Mouse (Mus musculus): ENCODE measurements around the gene Mthfd1l. TPM values are rescaled to one million over a fixed set of nuclear protein-coding genes. Genes with fewer than 3 reads are reported as not detected.

The Mthfd1l gene
- total and polyA plus RNA-seq, 3 experiments: 53.4 to 237 (median 89.6) TPM

DNA sequence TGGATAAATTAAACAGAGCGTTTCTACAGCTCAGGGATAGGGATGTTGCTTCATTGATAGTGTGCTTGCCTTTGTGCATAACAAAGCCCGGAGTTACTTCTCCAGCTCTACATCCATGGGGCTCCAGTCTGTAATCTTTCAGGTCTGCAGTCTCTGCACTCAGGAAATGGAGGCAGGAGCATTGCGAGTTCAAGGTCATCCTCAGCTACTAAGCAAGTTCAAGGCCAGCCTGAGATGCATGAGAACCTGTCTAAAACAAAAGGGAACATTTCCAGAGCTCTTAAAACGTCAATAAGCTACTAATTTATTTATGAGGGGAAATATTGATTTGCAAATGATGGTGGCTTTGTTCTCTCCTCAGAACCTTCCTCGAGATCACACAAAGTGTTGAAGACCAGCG is 23.6 kb upstream of the Mthfd1l start:
- no peaks in the 10 kb centered on the region for H3K9me3 ChIP-seq (replicated peaks)
- H3K36me3 ChIP-seq (replicated peaks): no peaks in the 10 kb centered on the region
- ATAC-seq (ENCODE audit: extremely low read depth, insufficient number of reproducible peaks, low FRiP score, poor library complexity, severe bottlenecking): no peak
- no peak for DNase-seq (ENCODE audit: low spot score)
- no peak for TF ChIP-seq CTCF (IDR thresholded peaks at IDR 0.05; ENCODE audit: low read depth, low read length)
- no peak for TF ChIP-seq POLR2AphosphoS5 (IDR thresholded peaks at IDR 0.05; ENCODE audit: insufficient replicate concordance, low read depth, low read length)
- TF ChIP-seq TAL1 (conservative IDR thresholded peaks at IDR 0.05; ENCODE audit: low read depth, low read length): no peak
- TF ChIP-seq GATA2 (IDR thresholded peaks at IDR 0.05; ENCODE audit: borderline replicate concordance, low read depth, low read length): no peak
- no peak for TF ChIP-seq GATA1 (IDR thresholded peaks at IDR 0.05; ENCODE audit: borderline replicate concordance, low read length)
- H3K4me3 ChIP-seq (ENCODE audit: low read depth, low read length): no peak overlapping the region
- peaks cover 12% of the 10 kb centered on the region for H3K27me3 ChIP-seq (ENCODE audit: insufficient read depth, low read length)
- no peaks in the 10 kb centered on the region for H3K4me1 ChIP-seq (ENCODE audit: insufficient read depth, low read depth, low read length)

DNA sequence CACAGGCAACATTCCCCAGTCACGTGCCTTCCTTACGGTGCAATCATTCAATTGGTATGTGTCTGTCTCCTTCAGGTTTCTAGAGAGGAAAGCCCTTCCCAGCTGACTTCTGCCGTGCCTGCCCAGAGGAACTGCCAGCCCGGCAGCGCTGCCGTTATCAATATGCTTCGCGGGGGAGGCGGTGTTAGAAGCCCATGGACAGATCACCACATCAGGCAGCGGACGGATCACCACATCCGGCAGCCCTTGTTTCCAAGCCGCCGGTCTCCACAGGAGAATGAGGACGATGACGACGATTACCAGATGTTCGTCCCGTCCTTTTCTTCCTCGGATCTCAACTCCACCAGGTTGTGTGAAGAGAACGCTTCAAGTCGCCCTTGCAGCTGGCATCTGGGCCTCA is 16.4 kb upstream of the Mthfd1l start:
- no peak overlapping the region for H3K4me3 ChIP-seq (ENCODE audit: low read depth, low read length)
- TF ChIP-seq GATA1 (IDR thresholded peaks at IDR 0.05; ENCODE audit: borderline replicate concordance, low read length): no peak
- TF ChIP-seq TAL1 (conservative IDR thresholded peaks at IDR 0.05; ENCODE audit: low read depth, low read length): no peak
- no peak for TF ChIP-seq CTCF (IDR thresholded peaks at IDR 0.05; ENCODE audit: low read depth, low read length)
- TF ChIP-seq GATA2 (IDR thresholded peaks at IDR 0.05; ENCODE audit: borderline replicate concordance, low read depth, low read length): no peak
- no peak for TF ChIP-seq POLR2AphosphoS5 (IDR thresholded peaks at IDR 0.05; ENCODE audit: insufficient replicate concordance, low read depth, low read length)
- no peaks in the 10 kb centered on the region for H3K9me3 ChIP-seq (replicated peaks)
- no peaks in the 10 kb centered on the region for H3K4me1 ChIP-seq (ENCODE audit: insufficient read depth, low read depth, low read length)
- no peak for DNase-seq (ENCODE audit: low spot score)
- H3K36me3 ChIP-seq (replicated peaks): no peaks in the 10 kb centered on the region
- peaks cover 21% of the 10 kb centered on the region for H3K27me3 ChIP-seq (ENCODE audit: insufficient read depth, low read length)
- ATAC-seq (ENCODE audit: extremely low read depth, insufficient number of reproducible peaks, low FRiP score, poor library complexity, severe bottlenecking): no peak

DNA sequence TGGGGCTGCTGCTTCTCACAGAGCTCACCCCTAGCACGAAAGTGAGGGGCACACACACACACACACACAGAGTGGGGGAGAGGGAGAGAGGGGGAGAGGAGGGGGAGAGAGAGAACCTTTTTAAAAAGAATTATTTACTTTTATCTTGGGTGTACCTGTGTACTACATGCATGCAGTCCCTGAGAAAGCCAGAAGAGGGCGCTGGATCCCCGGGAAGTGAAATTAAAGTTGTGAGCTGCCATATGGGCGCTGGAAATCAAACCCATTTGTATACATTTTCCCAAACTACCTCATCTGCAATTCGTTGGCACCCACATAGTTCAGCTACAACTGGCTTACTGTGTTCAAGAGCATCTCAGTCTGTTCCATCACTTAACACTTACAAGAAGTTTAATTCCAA is 14.3 kb upstream of the Mthfd1l start:
- Histone ChIP-seq H3K4me1 (ENCODE audit: insufficient read depth, low read depth, low read length) (no peaks in the 10 kb centered on the region), H3K4me3 (ENCODE audit: low read depth, low read length) (no peak overlapping the region), H3K27me3 (ENCODE audit: insufficient read depth, low read length) (peaks cover 23% of the 10 kb centered on the region), H3K9me3 (replicated peaks) (no peaks in the 10 kb centered on the region), H3K36me3 (replicated peaks) (no peaks in the 10 kb centered on the region)
- ATAC-seq (ENCODE audit: extremely low read depth, insufficient number of reproducible peaks, low FRiP score, poor library complexity, severe bottlenecking): no peak
- no peak for TF ChIP-seq TAL1 (conservative IDR thresholded peaks at IDR 0.05; ENCODE audit: low read depth, low read length)
- TF ChIP-seq CTCF (IDR thresholded peaks at IDR 0.05; ENCODE audit: low read depth, low read length): no peak
- TF ChIP-seq POLR2AphosphoS5 (IDR thresholded peaks at IDR 0.05; ENCODE audit: insufficient replicate concordance, low read depth, low read length): no peak
- TF ChIP-seq GATA2 (IDR thresholded peaks at IDR 0.05; ENCODE audit: borderline replicate concordance, low read depth, low read length): no peak
- TF ChIP-seq GATA1 (IDR thresholded peaks at IDR 0.05; ENCODE audit: borderline replicate concordance, low read length): no peak
- no peak for DNase-seq (ENCODE audit: low spot score)

DNA sequence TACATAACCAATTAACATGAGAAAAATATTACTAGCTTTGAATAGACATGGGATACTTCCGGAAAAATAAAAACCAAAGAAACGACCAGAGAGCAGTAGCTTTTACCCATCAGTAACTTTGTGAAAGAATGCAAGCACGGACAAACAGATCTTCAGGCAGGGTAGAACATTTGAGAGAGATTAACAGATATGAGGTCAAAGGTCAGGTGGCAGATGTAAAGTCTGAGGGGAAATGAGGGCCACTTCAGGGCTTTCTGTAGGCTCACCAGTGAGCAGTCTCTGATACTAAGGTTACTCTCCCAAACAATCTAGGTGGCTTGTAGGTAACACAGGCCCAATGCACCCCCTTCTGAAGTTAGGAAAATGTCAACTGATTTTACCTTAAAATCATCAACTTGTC is 3.9 kb upstream of the Mthfd1l start:
- H3K4me1 ChIP-seq (ENCODE audit: insufficient read depth, low read depth, low read length): peaks cover 21% of the 10 kb centered on the region
- H3K4me3 ChIP-seq (ENCODE audit: low read depth, low read length): no peak overlapping the region
- H3K36me3 ChIP-seq (replicated peaks): peaks cover 15% of the 10 kb centered on the region
- DNase-seq (ENCODE audit: low spot score) (no peak), ATAC-seq (ENCODE audit: extremely low read depth, insufficient number of reproducible peaks, low FRiP score, poor library complexity, severe bottlenecking) (no peak)
- no peaks in the 10 kb centered on the region for H3K9me3 ChIP-seq (replicated peaks)
- TF ChIP-seq POLR2AphosphoS5 (IDR thresholded peaks at IDR 0.05; ENCODE audit: insufficient replicate concordance, low read depth, low read length) (no peak), CTCF (IDR thresholded peaks at IDR 0.05; ENCODE audit: low read depth, low read length) (no peak), TAL1 (conservative IDR thresholded peaks at IDR 0.05; ENCODE audit: low read depth, low read length) (no peak), GATA1 (IDR thresholded peaks at IDR 0.05; ENCODE audit: borderline replicate concordance, low read length) (no peak), GATA2 (IDR thresholded peaks at IDR 0.05; ENCODE audit: borderline replicate concordance, low read depth, low read length) (no peak)
- H3K27me3 ChIP-seq (ENCODE audit: insufficient read depth, low read length): peaks cover 4% of the 10 kb centered on the region; the same call in 1 of the 2 replicates

DNA sequence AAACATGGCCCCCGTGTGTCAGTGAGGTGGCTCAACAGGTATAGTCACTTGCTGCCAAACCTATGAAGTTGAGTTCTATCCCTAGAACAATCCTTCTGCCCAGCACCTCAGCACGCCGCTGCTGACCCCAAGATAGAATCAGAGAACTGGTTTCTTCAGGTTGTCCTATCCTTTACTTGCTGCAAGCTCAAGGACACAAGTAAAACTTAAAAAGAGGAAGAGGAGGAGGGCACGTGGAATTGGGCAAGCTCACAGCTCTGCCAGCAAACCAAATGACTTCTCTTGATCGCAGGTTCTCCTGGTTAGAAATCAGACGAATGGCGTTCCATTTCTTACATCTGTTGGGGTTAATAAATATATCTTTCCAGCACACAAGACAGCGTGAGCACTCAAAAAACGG is 681 bp upstream of the Mthfd1l start:
- H3K4me1 ChIP-seq (ENCODE audit: insufficient read depth, low read depth, low read length): peaks cover 51% of the 10 kb centered on the region
- no peaks in the 10 kb centered on the region for H3K27me3 ChIP-seq (ENCODE audit: insufficient read depth, low read length)
- peaks cover 36% of the 10 kb centered on the region for H3K36me3 ChIP-seq (replicated peaks)
- no peaks in the 10 kb centered on the region for H3K9me3 ChIP-seq (replicated peaks)
- ATAC-seq (ENCODE audit: extremely low read depth, insufficient number of reproducible peaks, low FRiP score, poor library complexity, severe bottlenecking) (no peak), DNase-seq (ENCODE audit: low spot score) (no peak)
- TF ChIP-seq POLR2AphosphoS5 (IDR thresholded peaks at IDR 0.05; ENCODE audit: insufficient replicate concordance, low read depth, low read length): no peak; the same call in 1 of the 2 replicates
- no peak for TF ChIP-seq GATA2 (IDR thresholded peaks at IDR 0.05; ENCODE audit: borderline replicate concordance, low read depth, low read length)
- TF ChIP-seq TAL1 (conservative IDR thresholded peaks at IDR 0.05; ENCODE audit: low read depth, low read length): no peak
- no peak for TF ChIP-seq GATA1 (IDR thresholded peaks at IDR 0.05; ENCODE audit: borderline replicate concordance, low read length)
- no peak for TF ChIP-seq CTCF (IDR thresholded peaks at IDR 0.05; ENCODE audit: low read depth, low read length)
- H3K4me3 ChIP-seq (ENCODE audit: low read depth, low read length): peak overlapping the region; percentile 96; the same call in 1 of the 2 replicates

DNA sequence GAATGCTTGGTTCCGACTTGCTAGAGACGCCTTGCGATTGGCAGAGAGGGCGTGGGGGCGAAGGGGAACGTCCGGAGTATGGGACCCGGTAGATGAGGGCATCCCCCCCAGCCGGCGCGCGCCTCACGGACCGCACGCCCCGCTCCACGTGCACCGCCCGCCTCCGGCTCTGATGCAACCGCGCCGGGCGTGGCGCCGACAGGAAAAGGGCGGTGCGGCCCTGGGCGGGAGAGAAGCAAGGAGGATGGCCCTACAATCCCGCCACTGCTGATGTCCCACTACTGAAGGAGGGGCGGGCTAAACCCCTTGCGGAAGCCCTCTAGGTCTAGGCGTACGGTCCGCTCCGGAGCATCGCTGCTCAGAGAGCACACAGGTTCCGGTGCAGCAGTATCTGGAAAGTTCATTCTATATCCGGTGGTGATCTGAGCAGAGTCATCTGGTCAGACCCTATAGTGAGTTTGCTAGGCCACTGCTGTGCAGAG is 712 bp downstream of the Mthfd1l start:
- H3K4me1 ChIP-seq (ENCODE audit: insufficient read depth, low read depth, low read length): peaks cover 51% of the 10 kb centered on the region
- peaks cover 50% of the 10 kb centered on the region for H3K36me3 ChIP-seq (replicated peaks)
- ATAC-seq (ENCODE audit: extremely low read depth, insufficient number of reproducible peaks, low FRiP score, poor library complexity, severe bottlenecking): peak; percentile 80
- no peaks in the 10 kb centered on the region for H3K9me3 ChIP-seq (replicated peaks)
- TF ChIP-seq POLR2AphosphoS5 (IDR thresholded peaks at IDR 0.05; ENCODE audit: insufficient replicate concordance, low read depth, low read length): no peak
- TF ChIP-seq TAL1 (conservative IDR thresholded peaks at IDR 0.05; ENCODE audit: low read depth, low read length): no peak
- DNase-seq (ENCODE audit: low spot score): peak; percentile 86
- H3K4me3 ChIP-seq (ENCODE audit: low read depth, low read length): peak overlapping the region; percentile 96
- H3K27me3 ChIP-seq (ENCODE audit: insufficient read depth, low read length): no peaks in the 10 kb centered on the region
